Mouse (Mus musculus) heart, embryonic 14.5 days (tissue): ENCODE measurements around the gene Car15. TPM values are rescaled to one million over a fixed set of nuclear protein-coding genes. Genes with fewer than 3 reads are reported as not detected.

Experiments
- ATAC-seq: fragments of 200-750 bp; cut with Nextera tagmentation; 2 replicates; pipeline ENCODE4 v1.8.0; 2017; ENCODE audit warnings: low read depth, moderate TSS enrichment; ENCODE audit not compliant: insufficient number of reproducible peaks, insufficient read depth, low FRiP score
- H3K27ac ChIP-seq, 2 experiments: fragments of 200-500 bp in 1 of 2; fragments of 300-500 bp in 1 of 2; sonication (generic) in 1 of 2; replicated peaks in 1 of 2; 2 replicates each; pipeline ENCODE4 v1.5.1; 2012 to 2014; ENCODE audit warnings: low read depth in 2 of 2, low read length in 2 of 2, control low read depth in 1 of 2, mild to moderate bottlenecking in 1 of 2, mixed read lengths in 1 of 2; ENCODE audit not compliant: control insufficient read depth in 1 of 2, insufficient read depth in 1 of 2
- H3K27me3 ChIP-seq: fragments of 300-500 bp; sonication (generic); 2 replicates; pipeline ENCODE4 v1.6.1; 2014; ENCODE audit warnings: mild to moderate bottlenecking, low read length, control low read depth; ENCODE audit not compliant: control insufficient read depth, insufficient read depth
- H3K36me3 ChIP-seq: fragments of 300-500 bp; sonication (generic); 2 replicates; pipeline ENCODE4 v1.6.1; 2014; ENCODE audit warnings: mild to moderate bottlenecking, control low read depth, low read length, mixed read lengths; ENCODE audit not compliant: control insufficient read depth, insufficient read depth
- H3K4me1 ChIP-seq, 2 experiments: fragments of 200-500 bp in 1 of 2; fragments of 300-500 bp in 1 of 2; sonication (generic) in 1 of 2; 2 replicates each; pipeline ENCODE4 v1.6.1; 2012 to 2014; ENCODE audit warnings: low read length in 2 of 2, control low read depth in 1 of 2, mixed read lengths in 1 of 2; ENCODE audit not compliant: control insufficient read depth in 2 of 2, insufficient read depth in 2 of 2
- H3K4me2 ChIP-seq: fragments of 300-500 bp; sonication (generic); 2 replicates; pipeline ENCODE4 v1.6.1; 2014; ENCODE audit warnings: mild to moderate bottlenecking, low read length
- H3K4me3 ChIP-seq, 2 experiments: fragments of 200-500 bp in 1 of 2; fragments of 300-500 bp in 1 of 2; sonication (generic) in 1 of 2; 2 replicates each; pipeline ENCODE4 v1.5.1; 2012 to 2014; ENCODE audit warnings: low read length in 2 of 2, mild to moderate bottlenecking in 2 of 2, control low read depth in 1 of 2, low read depth in 1 of 2, moderate library complexity in 1 of 2; ENCODE audit not compliant: control insufficient read depth in 1 of 2, insufficient read depth in 1 of 2
- H3K9ac ChIP-seq: fragments of 300-500 bp; sonication (generic); 2 replicates; pipeline ENCODE4 v1.6.1; 2014; ENCODE audit warnings: mild to moderate bottlenecking, low read length
- H3K9me3 ChIP-seq: fragments of 300-500 bp; sonication (generic); 2 replicates; pipeline ENCODE4 v1.6.1; 2016; ENCODE audit warnings: low read length, control low read depth; ENCODE audit not compliant: control insufficient read depth
- WGBS: fragments of 180-500 bp; shearing (Covaris S2); extraction: QIAGEN DNeasy Blood & Tissue Kit; methylation state at CpG from one replicate; pipeline ENCODE4 v1.1.7; 2014; 5-methylcytosine and 5-hydroxymethylcytosine counted together
- polyA plus RNA-seq: library from polyadenylated mRNA; unstranded; fragments of >200 nt; fragmentation: Nextera tagmentation; extraction: Ambion mirVana; gene quantifications from 2 replicates; pipeline ENCODE4 v1.2.1, GENCODE M21; 2014

Car15 gene
- polyA plus RNA-seq, 1 experiment from 2014 or later = 1.0 TPM

DNA sequence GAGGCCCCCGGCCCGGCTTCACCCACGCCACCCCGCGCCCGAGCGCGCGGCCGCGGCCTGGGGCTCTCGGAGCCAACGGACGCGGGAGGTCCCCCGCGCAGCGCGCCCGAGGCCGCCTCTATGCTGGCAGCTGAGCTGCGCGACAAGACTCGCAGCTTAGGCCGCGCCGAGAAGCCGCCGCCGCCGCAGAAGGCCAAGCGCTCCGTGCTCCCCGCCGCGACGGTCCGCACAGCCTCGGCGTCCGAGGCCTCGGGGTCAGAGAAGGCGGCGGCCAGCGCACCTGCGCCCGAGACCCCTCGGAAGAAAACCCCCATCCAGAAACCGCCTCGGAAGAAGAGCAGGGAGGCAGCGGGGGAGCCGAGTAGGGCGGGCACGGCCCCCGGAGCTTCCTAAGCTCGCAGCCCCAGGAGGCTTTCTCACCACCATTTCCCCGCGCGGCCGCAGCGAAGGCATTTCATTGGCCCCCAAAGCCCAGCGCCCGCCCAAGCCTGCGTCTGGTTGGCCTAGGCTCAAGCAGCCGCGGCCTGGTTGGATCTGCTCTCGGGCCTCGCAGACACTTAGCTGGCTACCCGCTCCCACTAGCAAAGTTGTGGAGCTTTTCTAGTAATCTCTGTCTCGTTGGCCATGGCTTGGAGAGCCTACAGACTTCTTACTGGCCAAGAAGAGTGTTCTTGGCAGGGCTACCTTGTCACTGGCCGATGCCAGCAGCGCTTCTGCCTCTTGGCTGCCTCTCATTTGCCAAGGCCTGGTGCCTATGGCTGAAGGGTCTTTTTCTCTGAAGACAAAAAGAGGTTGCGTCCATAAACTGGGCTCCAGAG lies 30.8 kb downstream of the Car15 start:
- peak overlapping the region; percentile 96 for H3K4me2 ChIP-seq
- H3K27me3 ChIP-seq = peaks cover 51% of the 10 kb centered on the region
- H3K4me3 ChIP-seq = peak overlapping the region; percentile 50 to 51
- peaks cover 35 to 64% of the 10 kb centered on the region in 2 experiments; a peak in 3 of 4 replicates for H3K4me1 ChIP-seq
- no peaks in the 10 kb centered on the region for H3K9me3 ChIP-seq
- peak; percentile 56 for ATAC-seq
- peak overlapping the region; percentile 78 for H3K9ac ChIP-seq
- H3K27ac ChIP-seq = peak overlapping the region in 1 of 2 experiments; percentile 49; a peak in 1 of 4 replicates
- H3K36me3 ChIP-seq = peaks cover 16% of the 10 kb centered on the region; the same call in 1 of the 2 replicates
- 6% methylated on average over 69 of the region's 73 CpGs for WGBS

DNA sequence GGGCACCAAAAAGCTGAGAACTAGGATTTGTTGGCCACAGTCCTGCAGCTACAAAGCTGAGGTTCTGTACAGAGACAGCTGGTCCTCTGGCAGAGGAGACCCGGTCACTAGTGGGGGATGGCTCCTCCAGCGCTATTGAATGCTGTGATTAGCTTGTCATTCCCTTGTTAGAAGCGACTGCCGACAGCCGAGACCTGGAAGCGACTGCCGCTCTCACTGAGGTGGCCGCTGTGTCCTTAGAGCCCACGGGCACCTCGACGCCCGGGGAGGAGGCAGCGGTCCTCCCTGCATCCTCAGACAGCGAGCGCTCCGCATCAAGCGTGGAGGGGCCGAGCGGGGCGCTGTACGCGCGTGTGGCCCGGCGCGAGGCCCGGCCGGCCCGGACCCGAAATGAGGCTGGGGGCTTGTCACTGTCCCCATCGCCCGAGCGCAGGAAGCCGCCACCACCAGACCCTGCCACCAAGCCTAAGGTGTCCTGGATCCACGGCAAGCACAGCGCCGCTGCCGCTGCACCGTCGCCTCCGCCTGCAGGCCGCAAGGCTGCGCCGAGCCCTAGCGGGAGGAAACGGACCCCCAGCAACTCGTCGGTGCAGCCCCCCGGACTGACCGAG lies 31.5 kb downstream of the Car15 start:
- Histone ChIP-seq H3K4me2 (peak overlapping the region; percentile 96), H3K27me3 (peaks cover 58% of the 10 kb centered on the region), H3K27ac (peak overlapping the region in 1 of 2 experiments; percentile 49; a peak in 1 of 4 replicates), H3K4me1 (peaks cover 39 to 68% of the 10 kb centered on the region in 2 experiments; a peak in 3 of 4 replicates), H3K4me3 (peak overlapping the region; percentile 50 to 51), H3K9me3 (no peaks in the 10 kb centered on the region), H3K36me3 (peaks cover 16% of the 10 kb centered on the region; the same call in 1 of the 2 replicates), H3K9ac (peak overlapping the region; percentile 78)
- ATAC-seq = no peak
- 11% methylated on average over 44 of the region's 50 CpGs for WGBS

DNA sequence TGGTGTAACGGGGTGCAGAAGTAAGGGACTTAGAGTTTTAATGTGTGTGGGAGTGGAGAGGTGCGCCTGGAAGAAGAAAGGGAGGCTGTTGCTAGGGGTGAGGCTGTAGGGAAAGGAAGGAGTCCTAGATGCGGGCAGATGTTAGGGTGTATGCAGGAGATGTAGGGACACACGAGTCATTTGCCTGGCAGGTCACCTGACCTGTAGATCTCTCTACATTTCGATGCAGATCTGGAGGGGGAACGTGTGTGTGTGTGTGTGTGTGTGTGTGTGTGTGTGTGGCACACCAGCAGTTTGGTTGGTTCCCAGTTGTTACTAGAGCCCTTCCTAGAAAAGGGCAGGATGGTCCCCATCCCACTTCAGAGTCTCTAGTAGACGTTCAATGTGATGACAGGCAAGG lies 33.2 kb downstream of the Car15 start:
- WGBS = 43% methylated on average over 7 of the region's 7 CpGs
- Histone ChIP-seq H3K4me3 (peak overlapping the region in 1 of 2 experiments; percentile 40; a peak in 2 of 4 replicates), H3K36me3 (peaks cover 16% of the 10 kb centered on the region; the same call in 1 of the 2 replicates)

DNA sequence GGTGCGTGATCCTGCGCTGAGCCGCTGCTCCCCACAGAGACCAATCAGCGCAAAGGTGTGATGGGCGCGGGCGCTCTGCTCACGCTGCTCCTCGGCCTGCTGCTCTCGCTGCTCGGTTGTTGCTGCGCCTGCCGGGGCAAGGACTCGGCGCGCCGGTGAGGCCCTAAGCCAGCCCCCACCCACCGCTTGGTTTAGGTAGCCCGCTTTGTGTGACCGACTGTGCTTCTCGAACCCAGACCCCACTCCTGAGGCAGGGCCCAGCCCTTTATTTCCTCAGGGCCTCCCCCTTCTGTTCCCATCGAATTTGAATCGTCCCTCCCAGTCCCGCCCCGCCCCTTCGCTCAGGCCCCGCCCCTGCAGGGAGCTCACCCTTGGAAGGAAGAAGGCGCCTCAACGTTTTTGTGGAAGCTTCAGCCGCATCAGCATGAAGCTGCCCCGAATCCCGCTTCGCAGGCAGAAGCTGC lies 33.7 kb downstream of the Car15 start:
- Histone ChIP-seq H3K9me3 (no peaks in the 10 kb centered on the region), H3K9ac (peak overlapping the region; percentile 5; the same call in 1 of the 2 replicates), H3K4me2 (peak overlapping the region; percentile 74), H3K4me1 (peaks cover 36 to 58% of the 10 kb centered on the region in 2 experiments; a peak in 3 of 4 replicates), H3K4me3 (peak overlapping the region; percentile 24 to 40), H3K27ac (no peak overlapping the region), H3K36me3 (peaks cover 16% of the 10 kb centered on the region; the same call in 1 of the 2 replicates), H3K27me3 (peaks cover 74% of the 10 kb centered on the region)
- 12% methylated on average over 33 of the region's 33 CpGs for WGBS
- ATAC-seq = no peak

More for the DNA sequence above, 33.2 kb downstream of the Car15 start:
- Histone ChIP-seq H3K27me3 (peaks cover 71% of the 10 kb centered on the region), H3K9ac (no peak overlapping the region), H3K9me3 (no peaks in the 10 kb centered on the region), H3K27ac (no peak overlapping the region), H3K4me2 (peak overlapping the region; percentile 74), H3K4me1 (peaks cover 39 to 63% of the 10 kb centered on the region in 2 experiments; a peak in 3 of 4 replicates)
- ATAC-seq = no peak

DNA sequence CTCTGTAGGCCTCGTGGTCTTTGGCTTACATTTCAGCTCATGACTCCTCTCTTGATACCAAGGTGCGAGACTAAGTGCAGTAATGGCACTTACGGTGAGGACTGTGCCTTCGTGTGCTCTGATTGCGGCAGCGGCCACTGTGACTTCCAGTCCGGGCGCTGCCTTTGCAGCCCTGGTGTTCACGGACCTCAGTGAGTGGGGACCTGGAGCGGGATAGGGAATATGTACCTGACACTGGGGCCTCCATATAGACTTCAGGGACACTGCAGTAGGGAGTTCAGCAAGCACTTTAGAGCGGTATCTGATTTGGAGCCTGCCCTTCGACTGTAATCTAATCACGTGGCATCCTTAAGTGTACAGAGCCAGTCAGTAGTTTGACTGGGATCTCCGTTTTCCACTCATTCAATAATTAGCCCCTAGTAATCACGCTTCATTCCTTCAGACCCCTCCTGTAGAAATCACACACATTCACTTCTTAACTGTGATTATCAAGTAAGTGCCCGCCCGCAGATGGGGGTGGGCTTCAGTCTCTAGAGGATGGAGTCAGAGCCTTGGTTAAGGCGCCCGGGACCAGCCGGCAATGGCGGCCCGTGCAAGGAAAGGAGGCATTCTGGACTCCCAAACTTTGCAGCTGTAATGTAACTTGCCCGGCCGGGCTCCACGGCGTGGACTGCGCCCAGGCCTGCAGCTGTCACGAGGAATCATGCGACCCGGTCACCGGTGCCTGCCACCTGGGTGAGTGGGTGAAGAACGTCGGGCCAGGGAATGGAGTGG lies 34.3 kb downstream of the Car15 start:
- Histone ChIP-seq H3K36me3 (peaks cover 16% of the 10 kb centered on the region; the same call in 1 of the 2 replicates), H3K9me3 (no peaks in the 10 kb centered on the region), H3K4me3 (peak overlapping the region; percentile 24 to 40), H3K4me2 (peak overlapping the region; percentile 74), H3K27me3 (peaks cover 80% of the 10 kb centered on the region), H3K9ac (peak overlapping the region; percentile 19; the same call in 1 of the 2 replicates), H3K27ac (no peak overlapping the region), H3K4me1 (peaks cover 31 to 54% of the 10 kb centered on the region in 2 experiments; a peak in 3 of 4 replicates)
- ATAC-seq = no peak
- 24% methylated on average over 33 of the region's 33 CpGs for WGBS

DNA sequence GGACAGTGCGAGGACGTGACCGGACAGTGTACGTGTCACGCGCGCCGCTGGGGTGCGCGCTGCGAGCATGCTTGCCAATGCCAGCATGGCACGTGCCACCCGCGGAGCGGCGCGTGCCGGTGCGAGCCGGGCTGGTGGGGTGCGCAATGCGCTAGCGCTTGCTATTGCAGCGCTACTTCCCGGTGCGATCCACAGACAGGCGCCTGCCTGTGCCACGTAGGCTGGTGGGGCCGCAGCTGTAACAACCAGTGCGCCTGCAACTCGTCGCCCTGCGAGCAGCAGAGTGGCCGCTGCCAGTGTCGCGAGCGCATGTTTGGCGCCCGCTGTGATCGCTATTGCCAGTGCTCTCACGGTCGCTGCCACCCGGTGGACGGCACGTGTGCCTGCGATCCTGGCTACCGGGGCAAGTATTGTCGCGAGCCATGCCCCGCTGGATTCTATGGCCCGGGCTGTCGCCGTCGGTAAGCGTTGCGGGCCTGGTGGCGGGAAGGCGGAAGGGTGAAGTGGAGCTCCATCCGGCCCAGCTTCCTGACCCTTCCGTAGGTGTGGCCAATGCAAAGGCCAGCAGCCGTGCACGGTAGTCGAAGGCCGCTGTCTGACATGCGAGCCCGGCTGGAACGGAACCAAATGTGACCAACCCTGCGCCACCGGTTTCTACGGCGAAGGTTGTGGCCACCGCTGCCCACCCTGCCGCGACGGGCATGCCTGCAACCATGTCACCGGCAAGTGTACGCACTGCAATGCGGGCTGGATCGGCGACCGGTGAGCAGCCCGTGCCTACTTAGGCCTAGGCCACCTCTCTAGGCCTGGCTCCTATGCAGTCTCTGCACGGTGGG lies 35.1 kb downstream of the Car15 start:
- ATAC-seq = no peak
- Histone ChIP-seq H3K27ac (no peak overlapping the region), H3K36me3 (peaks cover 16% of the 10 kb centered on the region; the same call in 1 of the 2 replicates), H3K9ac (peak overlapping the region; percentile 56; the same call in 1 of the 2 replicates), H3K4me2 (peak overlapping the region; percentile 74), H3K4me1 (peaks cover 31 to 54% of the 10 kb centered on the region in 2 experiments; a peak in 3 of 4 replicates), H3K27me3 (peaks cover 82% of the 10 kb centered on the region), H3K9me3 (no peaks in the 10 kb centered on the region), H3K4me3 (peak overlapping the region; percentile 27 to 40)
- WGBS = 9% methylated on average over 83 of the region's 83 CpGs
